Mouse (Mus musculus) thymus, adult 2 months (tissue): ENCODE measurements around the gene Tent4a.

Experiments
- CTCF ChIP-seq: fragments of 200-500 bp; IDR thresholded peaks from 2 replicates; pipeline ENCODE4 v1.5.1; 2012; ENCODE audit warnings: mild to moderate bottlenecking, control low read depth, low read length, moderate library complexity, borderline replicate concordance; ENCODE audit not compliant: control insufficient read depth, poor library complexity, insufficient read depth; ENCODE audit errors: extremely low read depth
- POLR2A ChIP-seq: fragments of 200-500 bp; IDR thresholded peaks from 2 replicates; pipeline ENCODE4 v1.6.1; 2012; ENCODE audit warnings: mild to moderate bottlenecking, low read length, control low read depth, moderate library complexity; ENCODE audit not compliant: control insufficient read depth, poor library complexity, insufficient read depth; ENCODE audit errors: extremely low read depth

- TF ChIP-seq CTCF (no peak), POLR2A (no peak)
These were observed 20.6 kb upstream of the Tent4a start for GRCm38 (mm10) chr13:69555045-69555444.
